Mouse (Mus musculus) liver, embryonic 15.5 days (tissue): Measurements from ENCODE around the gene Wdr43. TPM values are rescaled to one million over a fixed set of nuclear protein-coding genes. Genes with fewer than 3 reads are reported as not detected.

ENCODE experiments used
- ATAC-seq: fragments of 200-750 bp; cut with Nextera tagmentation; 2 replicates; pipeline ENCODE4 v1.8.0; 2017; ENCODE audit warnings: moderate number of reproducible peaks, mild to moderate bottlenecking, moderate library complexity; ENCODE audit not compliant: insufficient read depth
- H3K27ac ChIP-seq: fragments of 300-500 bp; sonication (generic); replicated peaks from 2 replicates; pipeline ENCODE4 v1.5.1; 2015; ENCODE audit warnings: mild to moderate bottlenecking, inconsistent platforms
- H3K27me3 ChIP-seq: fragments of 300-500 bp; sonication (generic); 2 replicates; pipeline ENCODE4 v1.6.1; 2015; ENCODE audit warnings: mild to moderate bottlenecking, inconsistent platforms
- H3K36me3 ChIP-seq: fragments of 300-500 bp; sonication (generic); replicated peaks from 2 replicates; pipeline ENCODE4 v1.6.1; 2015; ENCODE audit warnings: moderate library complexity, mild to moderate bottlenecking, inconsistent platforms
- H3K4me1 ChIP-seq: fragments of 300-500 bp; sonication (generic); replicated peaks from 2 replicates; pipeline ENCODE4 v1.6.1; 2015; ENCODE audit warnings: inconsistent platforms
- H3K4me2 ChIP-seq: fragments of 300-500 bp; sonication (generic); 2 replicates; pipeline ENCODE4 v1.6.1; 2015; ENCODE audit warnings: moderate library complexity, mild to moderate bottlenecking, inconsistent platforms
- H3K4me3 ChIP-seq: fragments of 300-500 bp; sonication (generic); replicated peaks from 2 replicates; pipeline ENCODE4 v1.5.1; 2015; ENCODE audit warnings: mild to moderate bottlenecking, inconsistent platforms
- H3K9ac ChIP-seq: fragments of 300-500 bp; sonication (generic); 2 replicates; pipeline ENCODE4 v1.6.1; 2015; ENCODE audit warnings: moderate library complexity, mild to moderate bottlenecking, inconsistent platforms
- H3K9me3 ChIP-seq: fragments of 300-500 bp; sonication (generic); replicated peaks from 2 replicates; pipeline ENCODE4 v1.6.1; 2016; ENCODE audit warnings: inconsistent platforms
- WGBS: fragments of 180-500 bp; shearing (Covaris S2); methylation state at CpG from one replicate; pipeline ENCODE4 v1.1.7; 2015; ENCODE audit warnings: mixed read lengths; ENCODE audit not compliant: insufficient replicate concordance; 5-methylcytosine and 5-hydroxymethylcytosine counted together
- polyA plus RNA-seq: library from polyadenylated mRNA; unstranded; fragments of >200 nt; fragmentation: Nextera tagmentation; extraction: Ambion mirVana; gene quantifications from 2 replicates; pipeline ENCODE4 v1.2.1, GENCODE M21; 2015

Gene Wdr43
- polyA plus RNA-seq, 1 experiment from 2014 or later = 33.3 TPM

- Histone ChIP-seq H3K4me3 (no peak overlapping the region), H3K4me1 (peaks cover 14% of the 10 kb centered on the region), H3K27me3 (no peaks in the 10 kb centered on the region), H3K36me3 (no peaks in the 10 kb centered on the region), H3K9ac (no peak overlapping the region), H3K27ac (no peak overlapping the region), H3K4me2 (no peak overlapping the region), H3K9me3 (no peaks in the 10 kb centered on the region)
- WGBS = 15% methylated on average over 1 of the region's 1 CpGs
- no peak for ATAC-seq
Measured at GRCm38 (mm10) chr17:71664172-71664571, 48.5 kb downstream of the Wdr43 start.

GRCm38 (mm10) chr17:71665201-71665600, 49.5 kb downstream of the Wdr43 start:
- no peak for ATAC-seq
- Histone ChIP-seq H3K27me3 (no peaks in the 10 kb centered on the region), H3K36me3 (no peaks in the 10 kb centered on the region), H3K4me3 (no peak overlapping the region), H3K9ac (no peak overlapping the region), H3K9me3 (no peaks in the 10 kb centered on the region), H3K4me2 (no peak overlapping the region), H3K4me1 (peaks cover 14% of the 10 kb centered on the region), H3K27ac (no peak overlapping the region)
- WGBS = 64% methylated on average over 4 of the region's 4 CpGs

- Histone ChIP-seq H3K27me3 (no peaks in the 10 kb centered on the region), H3K36me3 (no peaks in the 10 kb centered on the region), H3K9me3 (no peaks in the 10 kb centered on the region), H3K27ac (no peak overlapping the region), H3K4me2 (no peak overlapping the region), H3K9ac (no peak overlapping the region), H3K4me3 (no peak overlapping the region), H3K4me1 (no peaks in the 10 kb centered on the region)
- WGBS = 47% methylated on average over 5 of the region's 5 CpGs
- ATAC-seq = no peak
Measured at GRCm38 (mm10) chr17:71669511-71669910, 53.8 kb downstream of the Wdr43 start.

GRCm38 (mm10) chr17:71671840-71672546, 56.3 kb downstream of the Wdr43 start:
- Histone ChIP-seq H3K27me3 (no peaks in the 10 kb centered on the region), H3K9ac (no peak overlapping the region), H3K4me2 (no peak overlapping the region), H3K4me1 (no peaks in the 10 kb centered on the region), H3K36me3 (no peaks in the 10 kb centered on the region), H3K27ac (no peak overlapping the region), H3K9me3 (no peaks in the 10 kb centered on the region), H3K4me3 (no peak overlapping the region)
- ATAC-seq = no peak
- WGBS = 48% methylated on average over 17 of the region's 17 CpGs

- no peak within 1 kb of the TSS for H3K27ac ChIP-seq
- WGBS = 61% methylated on average over 9 of the region's 9 CpGs
- no peaks in the 10 kb centered on the region for H3K4me1 ChIP-seq
- no peak within 1 kb of the TSS for H3K9ac ChIP-seq
- no peak within 1 kb of the TSS for H3K4me3 ChIP-seq
- no peaks in the 10 kb centered on the region for H3K36me3 ChIP-seq
- no peak for ATAC-seq
- no peaks in the 10 kb centered on the region for H3K27me3 ChIP-seq
- H3K9me3 ChIP-seq = no peaks in the 10 kb centered on the region
- H3K4me2 ChIP-seq = no peak within 1 kb of the TSS
Measured at GRCm38 (mm10) chr17:71673092-71673491, 57.4 kb downstream of the Wdr43 start, which contains the start of gene Togaram2. Gene Togaram2, plus strand, starts transcription at chr17:71673261.

- no peak overlapping the region for H3K4me3 ChIP-seq
- no peak overlapping the region for H3K4me2 ChIP-seq
- no peak overlapping the region for H3K9ac ChIP-seq
- H3K9me3 ChIP-seq = no peaks in the 10 kb centered on the region
- no peaks in the 10 kb centered on the region for H3K36me3 ChIP-seq
- no peaks in the 10 kb centered on the region for H3K4me1 ChIP-seq
- H3K27me3 ChIP-seq = no peaks in the 10 kb centered on the region
- WGBS = 55% methylated on average over 9 of the region's 9 CpGs
- H3K27ac ChIP-seq = no peak overlapping the region
- no peak for ATAC-seq
Measured at GRCm38 (mm10) chr17:71673936-71674335, 58.2 kb downstream of the Wdr43 start.

GRCm38 (mm10) chr17:71674886-71675285, 59.2 kb downstream of the Wdr43 start:
- no peak for ATAC-seq

GRCm38 (mm10) chr17:71681666-71682065, 66.0 kb downstream of the Wdr43 start:
- H3K4me2 ChIP-seq = no peak overlapping the region
- no peaks in the 10 kb centered on the region for H3K9me3 ChIP-seq
- H3K9ac ChIP-seq = no peak overlapping the region
- H3K27me3 ChIP-seq = no peaks in the 10 kb centered on the region
- WGBS = 65% methylated on average over 14 of the region's 14 CpGs
- no peak for ATAC-seq
- no peaks in the 10 kb centered on the region for H3K36me3 ChIP-seq
- H3K27ac ChIP-seq = no peak overlapping the region
- H3K4me1 ChIP-seq = no peaks in the 10 kb centered on the region
- H3K4me3 ChIP-seq = no peak overlapping the region

More at GRCm38 (mm10) chr17:71674886-71675285, 59.2 kb downstream of the Wdr43 start:
- WGBS = 80% methylated on average over 18 of the region's 18 CpGs
- Histone ChIP-seq H3K9me3 (no peaks in the 10 kb centered on the region), H3K4me3 (no peak overlapping the region), H3K27me3 (no peaks in the 10 kb centered on the region), H3K4me1 (no peaks in the 10 kb centered on the region), H3K4me2 (no peak overlapping the region), H3K36me3 (no peaks in the 10 kb centered on the region), H3K9ac (no peak overlapping the region), H3K27ac (no peak overlapping the region)

- H3K9ac ChIP-seq = no peak overlapping the region
- no peak overlapping the region for H3K4me3 ChIP-seq
- no peaks in the 10 kb centered on the region for H3K4me1 ChIP-seq
- H3K36me3 ChIP-seq = no peaks in the 10 kb centered on the region
- no peak for ATAC-seq
- no peak overlapping the region for H3K4me2 ChIP-seq
- no peaks in the 10 kb centered on the region for H3K27me3 ChIP-seq
- 59% methylated on average over 4 of the region's 4 CpGs for WGBS
- no peaks in the 10 kb centered on the region for H3K9me3 ChIP-seq
- no peak overlapping the region for H3K27ac ChIP-seq
Measured at GRCm38 (mm10) chr17:71682379-71682778, 66.7 kb downstream of the Wdr43 start.

GRCm38 (mm10) chr17:71683281-71683680, 67.6 kb downstream of the Wdr43 start:
- no peaks in the 10 kb centered on the region for H3K36me3 ChIP-seq
- H3K27ac ChIP-seq = no peak overlapping the region
- no peak overlapping the region for H3K4me2 ChIP-seq
- ATAC-seq = no peak
- no peaks in the 10 kb centered on the region for H3K9me3 ChIP-seq
- 66% methylated on average over 6 of the region's 6 CpGs for WGBS
- H3K4me1 ChIP-seq = no peaks in the 10 kb centered on the region
- no peak overlapping the region for H3K4me3 ChIP-seq
- H3K9ac ChIP-seq = no peak overlapping the region
- H3K27me3 ChIP-seq = no peaks in the 10 kb centered on the region

GRCm38 (mm10) chr17:71684103-71684608, 68.5 kb downstream of the Wdr43 start:
- Histone ChIP-seq H3K27ac (no peak overlapping the region), H3K9ac (no peak overlapping the region), H3K4me2 (no peak overlapping the region), H3K4me1 (no peaks in the 10 kb centered on the region), H3K9me3 (no peaks in the 10 kb centered on the region), H3K36me3 (no peaks in the 10 kb centered on the region), H3K4me3 (no peak overlapping the region), H3K27me3 (no peaks in the 10 kb centered on the region)
- WGBS = 46% methylated on average over 5 of the region's 5 CpGs
- ATAC-seq = no peak; the same call in 1 of the 2 replicates

- no peaks in the 10 kb centered on the region for H3K9me3 ChIP-seq
- 49% methylated on average over 9 of the region's 9 CpGs for WGBS
- H3K36me3 ChIP-seq = no peaks in the 10 kb centered on the region
- no peak overlapping the region for H3K27ac ChIP-seq
- no peak for ATAC-seq
- H3K27me3 ChIP-seq = no peaks in the 10 kb centered on the region
- no peak overlapping the region for H3K4me2 ChIP-seq
- H3K4me3 ChIP-seq = no peak overlapping the region
- H3K4me1 ChIP-seq = no peaks in the 10 kb centered on the region
- no peak overlapping the region for H3K9ac ChIP-seq
Measured at GRCm38 (mm10) chr17:71687436-71687835, 71.7 kb downstream of the Wdr43 start.
